Mouse (Mus musculus) R1 (cell line): Measurements from ENCODE around the gene Pycr1.

Experiments
- DNase-seq: peaks from one replicate; pipeline ENCODE4 v3.0.0-alpha.2; 2018; ENCODE audit warnings: low read depth, low spot score

The Pycr1 gene

DNA sequence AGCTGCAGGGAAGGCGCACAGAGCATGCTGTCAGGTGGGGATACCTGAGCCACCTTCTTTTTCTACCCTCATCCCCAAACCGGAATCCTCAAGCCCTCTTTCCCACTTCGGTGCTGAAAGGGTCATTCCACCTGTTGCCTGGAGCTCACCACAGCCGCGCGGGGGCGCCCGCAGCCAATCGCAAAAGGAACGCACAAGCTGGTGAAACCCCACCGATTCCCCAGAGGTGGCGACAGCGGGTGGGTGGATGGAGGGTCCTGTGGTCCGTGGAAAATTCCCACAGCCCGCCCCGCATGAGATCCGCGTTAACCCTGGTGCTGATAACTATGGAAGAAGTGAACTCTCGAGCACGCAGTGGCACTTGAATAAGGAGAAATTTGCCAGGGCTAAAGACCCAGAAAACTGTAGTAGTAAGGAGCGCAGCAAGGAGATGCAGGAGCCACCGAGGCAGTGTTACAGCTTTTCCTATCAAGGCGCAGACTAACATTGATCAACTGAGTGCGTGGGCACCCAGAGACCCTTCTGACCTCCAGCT lies 15.4 kb upstream of the Pycr1 start:
- peak; percentile 93 for DNase-seq

GRCm38 (mm10) chr11:120657301-120657700 lies 13.7 kb upstream of the Pycr1 start:
- DNase-seq = no peak

- no peak for DNase-seq
Observed at GRCm38 (mm10) chr11:120654741-120655140, 11.2 kb upstream of the Pycr1 start.

DNA sequence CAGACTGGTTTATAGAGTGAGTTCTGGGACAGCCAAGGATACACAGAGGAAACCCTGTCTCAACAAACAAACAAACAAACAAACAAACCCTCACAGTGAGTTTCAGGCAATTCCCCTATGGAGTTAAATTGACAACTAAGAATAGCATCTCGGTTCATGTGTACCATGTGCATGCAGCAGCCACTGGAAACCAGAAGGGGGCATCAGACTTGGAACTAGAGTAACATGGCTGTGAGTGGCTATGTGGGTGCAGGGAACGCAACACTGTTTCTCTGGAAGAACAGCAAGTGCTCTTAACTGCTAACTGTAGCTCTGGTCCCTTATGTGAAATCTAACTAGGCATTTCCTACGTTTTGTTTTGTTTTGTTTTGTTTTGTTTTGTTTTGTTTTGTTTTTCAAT lies 8.3 kb upstream of the Pycr1 start:
- peak; percentile 86 for DNase-seq

- DNase-seq = peak; percentile 89
Observed at GRCm38 (mm10) chr11:120648001-120648476, 4.5 kb upstream of the Pycr1 start, which contains the start of gene Myadml2. Myadml2 (minus strand) TSS chr11:120648158.

DNA sequence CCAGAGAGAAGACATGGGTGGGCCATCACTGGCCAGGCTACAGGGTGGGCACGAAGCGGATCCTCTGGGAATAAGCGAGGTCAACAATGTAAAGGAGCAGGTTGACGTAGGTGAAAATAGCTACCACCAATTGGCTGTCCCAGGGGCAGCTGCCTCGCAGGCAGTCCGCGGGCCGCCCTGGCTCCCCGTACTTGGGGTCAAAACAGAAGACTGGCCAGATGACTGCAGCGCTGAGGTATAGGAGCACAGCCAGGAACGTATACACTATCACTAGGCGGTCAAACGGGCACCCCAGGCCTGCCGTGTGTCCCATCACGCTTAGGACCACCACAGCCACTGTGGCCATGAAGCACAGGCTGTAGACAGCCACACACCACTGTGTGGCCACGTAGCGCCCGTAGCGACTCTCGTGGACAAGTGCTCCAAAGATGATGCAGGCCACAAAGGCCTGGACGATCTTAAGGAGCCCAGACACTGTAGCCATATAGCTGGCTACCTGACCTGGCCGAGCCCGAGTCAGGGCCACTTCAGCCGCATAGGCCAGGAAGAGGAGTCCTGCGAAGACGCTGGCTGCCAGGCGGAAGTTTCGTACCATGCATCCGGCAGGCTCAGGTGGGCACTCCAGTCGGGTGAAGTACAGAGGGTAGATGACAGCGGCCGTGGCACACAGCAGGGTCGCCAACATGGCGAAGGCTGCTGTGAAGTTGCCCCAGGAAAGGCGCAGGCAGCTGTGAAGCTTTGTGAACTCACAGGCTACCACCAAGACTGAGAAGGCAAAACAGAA lies 3.7 kb upstream of the Pycr1 start:
- no peak for DNase-seq

GRCm38 (mm10) chr11:120642939-120643600 lies 499 bp downstream of the Pycr1 start:
- no peak for DNase-seq

- DNase-seq = no peak
Observed at GRCm38 (mm10) chr11:120641869-120642268, 1.7 kb downstream of the Pycr1 start.

DNA sequence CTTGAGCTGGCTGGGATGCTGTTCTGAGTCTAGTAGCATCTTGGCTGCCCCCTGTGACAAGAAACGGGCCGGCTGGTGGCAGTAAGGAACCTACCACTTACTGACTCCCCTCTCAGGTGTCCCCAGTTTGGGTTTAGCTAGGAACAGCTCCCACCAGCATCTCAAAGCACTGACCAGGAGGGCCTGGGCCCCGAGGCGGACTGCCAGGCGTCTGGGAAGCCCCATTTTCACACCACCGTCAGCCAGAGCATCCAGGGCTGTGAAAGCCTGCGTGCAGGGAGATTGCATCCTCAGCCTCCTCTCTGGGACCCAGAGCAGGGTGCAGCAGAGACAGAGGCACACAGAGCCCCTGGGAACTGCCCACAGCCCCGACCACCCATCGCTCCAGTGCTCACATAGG lies 2.3 kb downstream of the Pycr1 start:
- no peak for DNase-seq

GRCm38 (mm10) chr11:120634810-120635209 lies 8.8 kb downstream of the Pycr1 start:
- DNase-seq = peak; percentile 66

GRCm38 (mm10) chr11:120633520-120634343 lies 9.8 kb downstream of the Pycr1 start, which contains the start of gene Mafg:
Mafg (minus strand) TSS chr11:120633600.
- peak; percentile 97 for DNase-seq

GRCm38 (mm10) chr11:120632559-120633519 lies 10.7 kb downstream of the Pycr1 start:
- DNase-seq = peak; percentile 89

DNA sequence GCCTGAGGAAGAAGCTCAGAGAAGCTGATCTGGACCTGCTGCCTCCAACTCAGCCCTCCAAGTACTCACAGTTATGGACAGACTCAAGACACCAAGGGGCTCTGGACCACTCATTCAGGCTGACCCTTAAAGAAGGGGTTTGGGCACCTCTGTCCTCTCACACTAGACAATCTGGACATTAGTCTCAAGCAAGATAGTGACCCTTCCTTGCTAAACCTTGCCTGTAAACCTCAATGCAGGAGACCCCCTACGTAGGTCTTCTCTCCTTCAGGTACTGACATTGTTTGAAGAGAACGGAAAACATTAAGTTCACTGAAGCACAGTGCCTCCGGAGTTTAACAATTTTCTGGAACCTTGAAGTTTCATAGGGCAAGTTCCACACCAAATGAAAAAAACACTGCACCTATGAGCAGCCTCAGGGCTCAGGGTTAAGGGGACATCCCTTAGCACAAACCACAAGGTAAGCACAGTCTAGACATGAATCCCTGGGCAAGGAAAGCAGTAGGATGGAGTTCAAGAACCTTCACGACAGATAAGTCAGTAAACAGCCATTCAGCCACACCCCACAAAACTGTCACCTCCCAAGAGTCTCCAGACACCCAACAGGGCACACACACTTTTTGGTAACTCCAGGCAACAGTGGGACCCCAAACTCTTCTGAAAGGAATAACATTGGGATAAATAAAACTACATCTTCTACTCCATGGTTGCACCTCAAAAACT lies 11.7 kb downstream of the Pycr1 start:
- no peak for DNase-seq

DNA sequence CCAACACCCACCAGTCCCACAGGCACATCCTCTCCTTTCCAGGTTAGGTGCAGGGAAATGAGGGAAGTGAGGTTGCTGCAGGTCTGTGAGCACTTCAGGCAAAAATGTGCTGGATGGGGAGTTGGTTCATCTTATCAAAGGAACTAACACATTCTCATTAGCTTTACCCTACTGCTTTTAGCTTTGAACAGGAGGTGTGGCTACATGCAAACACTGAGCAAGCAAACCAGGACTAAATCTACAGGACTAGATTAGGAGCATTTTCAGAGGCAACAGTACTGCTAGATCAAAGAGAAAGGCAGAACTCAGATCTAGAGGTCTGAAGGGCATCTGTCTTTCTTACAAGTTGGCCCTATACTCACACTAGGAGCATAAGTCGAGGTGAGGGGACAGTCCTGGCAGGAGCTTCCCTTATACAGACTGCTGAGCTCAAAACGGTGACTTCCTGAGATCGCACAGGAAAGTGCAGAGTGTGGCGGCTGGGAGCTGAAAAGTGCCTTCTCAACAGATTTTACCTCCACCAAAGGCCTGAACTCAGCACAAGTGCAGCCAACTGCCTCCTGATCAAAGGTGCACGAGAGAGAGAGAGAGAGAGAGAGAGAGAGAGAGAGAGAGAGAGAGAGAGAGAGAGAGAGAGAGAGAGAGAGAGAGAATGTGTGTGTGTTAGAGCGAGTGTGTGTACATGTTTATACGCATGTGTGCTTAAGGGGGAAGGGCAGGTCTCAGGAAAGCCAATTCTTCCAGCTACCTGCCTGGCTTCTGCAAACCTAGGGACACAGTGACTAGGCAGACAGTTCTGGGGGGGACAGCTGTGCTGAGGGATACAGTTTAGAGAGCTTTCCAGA lies 12.5 kb downstream of the Pycr1 start:
- DNase-seq = no peak

DNA sequence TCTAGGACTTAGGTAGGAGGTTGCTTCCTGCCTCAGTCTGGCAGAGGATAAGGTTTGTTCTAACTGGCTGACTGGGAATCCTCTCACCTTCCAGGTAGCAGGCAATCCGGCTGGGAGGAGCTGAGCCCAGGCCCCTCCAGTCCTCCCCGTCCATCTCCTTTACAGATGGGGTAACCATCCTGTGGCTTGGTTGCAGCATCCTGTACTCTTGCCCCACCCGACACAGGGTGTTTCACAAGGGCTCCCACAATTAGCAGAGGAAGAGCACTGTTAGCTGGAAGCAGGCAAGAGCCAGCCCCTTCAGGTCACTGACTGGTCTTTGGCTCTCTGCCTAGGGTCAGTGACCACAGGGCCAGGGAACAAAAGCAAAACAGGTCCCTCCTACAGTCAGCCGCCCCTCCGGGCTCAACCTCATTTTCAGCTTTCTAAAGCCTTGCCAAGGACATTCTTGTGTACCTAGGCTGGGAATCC lies 13.1 kb downstream of the Pycr1 start:
- DNase-seq = no peak

- peak; percentile 50 for DNase-seq
Observed at GRCm38 (mm10) chr11:120629911-120630310, 13.7 kb downstream of the Pycr1 start.

- DNase-seq = peak; percentile 47
Observed at GRCm38 (mm10) chr11:120629341-120629730, 14.2 kb downstream of the Pycr1 start.

DNA sequence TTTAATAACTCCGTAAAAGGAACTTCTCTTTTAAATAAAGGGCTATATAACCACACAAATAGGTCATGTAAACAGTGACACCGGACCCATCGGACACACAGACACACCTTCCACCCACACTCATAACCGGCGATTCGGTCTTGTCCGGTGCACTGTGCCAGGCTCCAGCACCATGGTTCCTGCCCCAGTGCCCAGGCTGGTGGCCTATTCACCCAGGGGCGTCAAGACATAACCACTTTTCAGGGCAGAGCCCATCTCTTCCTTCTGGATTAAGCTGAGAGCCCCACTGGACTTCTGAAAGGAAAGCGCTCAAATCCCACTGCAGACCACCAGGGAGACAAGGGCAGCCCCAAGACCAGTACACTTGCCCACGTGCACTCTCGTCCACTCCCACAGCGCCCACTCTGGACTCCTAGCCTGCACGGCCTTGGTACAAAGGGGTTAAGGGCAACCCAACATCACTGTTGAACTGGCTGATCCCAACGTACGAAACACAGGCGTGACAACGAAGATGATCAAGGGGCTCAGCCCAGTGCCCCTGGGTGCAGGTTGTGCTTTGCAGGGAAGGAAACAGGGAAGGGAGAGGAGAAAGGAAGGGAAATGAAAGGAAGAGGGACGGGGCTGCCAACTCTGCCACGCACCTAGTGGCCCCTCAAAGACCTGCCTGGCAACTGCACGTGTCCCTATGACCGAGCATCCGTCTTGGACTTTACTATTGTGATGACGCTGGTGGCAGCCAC lies 14.8 kb downstream of the Pycr1 start:
- no peak for DNase-seq
